Mouse (Mus musculus): Measurements from ENCODE around the gene Slc17a9.

GRCm38 (mm10) chr2:180737984-180738383, 12.9 kb downstream of the Slc17a9 start:
- no peak for TF ChIP-seq CTCF (IDR thresholded peaks at IDR 0.05; ENCODE audit: low read depth, low read length)
- TF ChIP-seq POLR2A (IDR thresholded peaks at IDR 0.05; ENCODE audit: insufficient read depth, low read length), result no peak
- no peak for TF ChIP-seq EP300 (IDR thresholded peaks at IDR 0.05; ENCODE audit: insufficient read depth, low read depth, low read length)

Data from ES-Bruce4 (cell line).